Mouse (Mus musculus) stomach, embryonic 14.5 days (tissue): ENCODE data around the gene Rad23a. TPM values are rescaled to one million over a fixed set of nuclear protein-coding genes. Genes with fewer than 3 reads are reported as not detected.

Experiments
- ATAC-seq: fragments of 200-750 bp; cut with Nextera tagmentation; 2 replicates; pipeline ENCODE4 v1.8.0; 2017; ENCODE audit warnings: low read depth, moderate TSS enrichment; ENCODE audit not compliant: insufficient number of reproducible peaks, insufficient read depth, low FRiP score
- H3K27ac ChIP-seq: fragments of 300-500 bp; sonication (generic); 2 replicates; pipeline ENCODE4 v1.5.1; 2014; ENCODE audit warnings: mild to moderate bottlenecking, low read length, moderate library complexity, mixed read lengths
- H3K27me3 ChIP-seq: fragments of 300-500 bp; sonication (generic); 2 replicates; pipeline ENCODE4 v1.6.1; 2014; ENCODE audit warnings: low read length, control low read depth, mixed read lengths; ENCODE audit not compliant: control insufficient read depth, insufficient read depth
- H3K36me3 ChIP-seq: fragments of 300-500 bp; sonication (generic); 2 replicates; pipeline ENCODE4 v1.6.1; 2014; ENCODE audit warnings: mild to moderate bottlenecking, control low read depth, low read length, moderate library complexity, mixed read lengths; ENCODE audit not compliant: control insufficient read depth, insufficient read depth
- H3K4me1 ChIP-seq: fragments of 300-500 bp; sonication (generic); 2 replicates; pipeline ENCODE4 v1.6.1; 2014; ENCODE audit warnings: low read length, control low read depth, mixed read lengths; ENCODE audit not compliant: control insufficient read depth, insufficient read depth
- H3K4me2 ChIP-seq: fragments of 300-500 bp; sonication (generic); replicated peaks from 2 replicates; pipeline ENCODE4 v1.6.1; 2014; ENCODE audit warnings: low read depth, low read length, control low read depth
- H3K4me3 ChIP-seq: fragments of 300-500 bp; sonication (generic); 2 replicates; pipeline ENCODE4 v1.5.1; 2014; ENCODE audit warnings: low read depth, low read length, control low read depth
- H3K9ac ChIP-seq: fragments of 300-500 bp; sonication (generic); replicated peaks from 2 replicates; pipeline ENCODE4 v1.6.1; 2014; ENCODE audit warnings: low read depth, mild to moderate bottlenecking, control low read depth, low read length, moderate library complexity, mixed read lengths
- H3K9me3 ChIP-seq: fragments of 300-500 bp; sonication (generic); 2 replicates; pipeline ENCODE4 v1.6.1; 2016; ENCODE audit warnings: low read depth, low read length, control low read depth; ENCODE audit not compliant: control insufficient read depth
- WGBS: fragments of 180-500 bp; shearing (Covaris S2); extraction: QIAGEN DNeasy Blood & Tissue Kit; methylation state at CpG from one replicate; pipeline ENCODE4 v1.1.7; 2014; 5-methylcytosine and 5-hydroxymethylcytosine counted together
- polyA plus RNA-seq: library from polyadenylated mRNA; unstranded; fragments of >200 nt; fragmentation: Nextera tagmentation; extraction: Ambion mirVana; gene quantifications from 2 replicates; pipeline ENCODE4 v1.2.1, GENCODE M21; 2014

Gene Rad23a
- polyA plus RNA-seq, 1 experiment from 2014 or later, result 119 TPM

DNA sequence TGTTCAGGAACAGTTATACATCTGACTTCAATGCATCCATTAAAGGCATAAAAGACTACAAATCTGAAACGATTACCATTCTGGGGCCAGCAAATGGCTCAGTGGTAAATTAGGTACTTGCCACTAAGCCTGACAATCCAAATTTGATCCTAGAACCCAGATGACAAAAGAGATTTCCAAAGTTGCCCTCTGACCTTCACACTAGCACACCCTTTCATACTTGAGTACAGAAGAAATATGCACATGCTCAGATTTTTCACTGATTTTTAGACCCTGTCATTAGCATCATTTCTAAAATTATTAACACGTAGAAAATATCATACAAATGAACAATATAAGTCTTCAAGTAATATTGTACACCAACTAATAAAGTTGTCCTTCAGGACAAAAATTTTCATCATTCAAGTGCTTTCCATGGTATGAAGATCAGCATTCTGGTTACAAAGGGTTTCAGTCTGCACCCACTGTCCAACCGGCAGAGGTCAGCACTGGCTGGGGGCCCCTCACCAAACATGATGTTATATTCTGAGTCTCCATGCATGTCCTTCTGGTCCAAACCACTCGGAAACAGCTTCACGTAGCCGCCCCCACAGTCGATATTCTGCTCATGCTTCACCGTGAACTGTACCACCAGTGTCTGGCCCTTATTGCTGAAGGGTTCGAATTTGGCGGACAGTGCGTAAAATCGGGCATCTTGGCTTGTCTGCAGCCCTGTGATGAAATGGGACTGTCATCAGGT lies 5.1 kb upstream of the Rad23a start:
- peak overlapping the region; percentile 80 for H3K4me2 ChIP-seq
- H3K9me3 ChIP-seq, result no peaks in the 10 kb centered on the region
- H3K36me3 ChIP-seq, result peaks cover 47% of the 10 kb centered on the region
- H3K9ac ChIP-seq, result peak overlapping the region; percentile 97
- H3K4me3 ChIP-seq, result peak overlapping the region; percentile 93
- peak overlapping the region; percentile 76; the same call in 1 of the 2 replicates for H3K27ac ChIP-seq
- peaks cover 20% of the 10 kb centered on the region for H3K4me1 ChIP-seq
- 14% methylated on average over 12 of the region's 12 CpGs for WGBS
- ATAC-seq, result no peak
- H3K27me3 ChIP-seq, result no peaks in the 10 kb centered on the region

DNA sequence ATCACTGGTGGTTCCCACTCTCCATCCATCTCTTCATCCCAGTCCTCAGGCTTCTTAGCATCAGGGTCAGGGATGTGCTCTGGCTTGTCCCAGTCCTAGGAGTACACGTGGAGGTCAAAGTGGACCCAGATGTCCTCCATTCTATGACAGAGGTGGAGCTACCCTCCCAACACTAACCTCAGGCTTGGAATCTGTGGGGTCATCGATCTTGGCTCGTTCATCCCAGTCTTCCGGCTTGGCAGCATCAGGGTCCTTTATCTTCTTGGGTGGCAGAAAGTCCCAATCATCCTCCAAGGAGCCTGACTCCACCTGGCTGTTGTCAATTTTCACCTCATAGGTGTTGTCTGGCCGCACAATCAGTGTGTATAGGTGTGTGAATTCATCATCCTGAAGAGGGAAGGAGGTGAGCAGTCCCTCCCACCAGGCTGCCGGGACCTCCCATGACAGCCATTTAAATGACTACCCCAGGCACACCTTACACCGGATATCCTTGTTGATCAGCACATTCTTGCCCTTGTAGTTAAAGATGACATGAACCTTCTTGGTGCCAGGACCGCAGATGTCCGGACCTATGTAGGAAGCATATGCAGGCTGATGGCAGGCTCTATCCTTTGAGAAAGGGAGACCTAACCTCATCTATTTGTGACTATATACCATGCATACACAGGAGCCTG lies 4.1 kb upstream of the Rad23a start:
- Histone ChIP-seq H3K9me3 (no peaks in the 10 kb centered on the region), H3K4me2 (peak overlapping the region; percentile 80), H3K4me1 (peaks cover 22% of the 10 kb centered on the region), H3K36me3 (peaks cover 47% of the 10 kb centered on the region), H3K27me3 (no peaks in the 10 kb centered on the region), H3K9ac (peak overlapping the region; percentile 97; the same call in 1 of the 2 replicates), H3K27ac (no peak overlapping the region), H3K4me3 (peak overlapping the region; percentile 93)
- 79% methylated on average over 9 of the region's 9 CpGs for WGBS
- ATAC-seq, result no peak

GRCm38 (mm10) chr8:84841514-84841913 lies 1.0 kb upstream of the Rad23a start:
- 74% methylated on average over 1 of the region's 1 CpGs for WGBS
- H3K36me3 ChIP-seq, result peaks cover 72% of the 10 kb centered on the region
- peak overlapping the region; percentile 44; the same call in 1 of the 2 replicates for H3K27ac ChIP-seq
- no peaks in the 10 kb centered on the region for H3K9me3 ChIP-seq
- no peak overlapping the region for H3K9ac ChIP-seq
- H3K4me1 ChIP-seq, result peaks cover 22% of the 10 kb centered on the region
- no peak overlapping the region for H3K4me3 ChIP-seq
- H3K27me3 ChIP-seq, result no peaks in the 10 kb centered on the region
- ATAC-seq, result no peak
- no peak overlapping the region for H3K4me2 ChIP-seq

GRCm38 (mm10) chr8:84839875-84840247 lies 604 bp downstream of the Rad23a start:
- Histone ChIP-seq H3K27ac (peak overlapping the region; percentile 93), H3K4me3 (peak overlapping the region; percentile 87), H3K36me3 (peaks cover 77% of the 10 kb centered on the region), H3K9ac (peak overlapping the region; percentile 88), H3K4me1 (peaks cover 25% of the 10 kb centered on the region), H3K27me3 (no peaks in the 10 kb centered on the region), H3K9me3 (no peaks in the 10 kb centered on the region), H3K4me2 (peak overlapping the region; percentile 59)
- no peak for ATAC-seq
- 2% methylated on average over 7 of the region's 7 CpGs for WGBS

- no peaks in the 10 kb centered on the region for H3K27me3 ChIP-seq
- peaks cover 25% of the 10 kb centered on the region for H3K4me1 ChIP-seq
- ATAC-seq, result no peak
- H3K27ac ChIP-seq, result peak overlapping the region; percentile 93; the same call in 1 of the 2 replicates
- peaks cover 77% of the 10 kb centered on the region for H3K36me3 ChIP-seq
- WGBS, result 84% methylated on average over 2 of the region's 2 CpGs
- peak overlapping the region; percentile 88; the same call in 1 of the 2 replicates for H3K9ac ChIP-seq
- no peaks in the 10 kb centered on the region for H3K9me3 ChIP-seq
- peak overlapping the region; percentile 59 for H3K4me2 ChIP-seq
- H3K4me3 ChIP-seq, result peak overlapping the region; percentile 87
Observed at GRCm38 (mm10) chr8:84839411-84839810, 1.1 kb downstream of the Rad23a start.

DNA sequence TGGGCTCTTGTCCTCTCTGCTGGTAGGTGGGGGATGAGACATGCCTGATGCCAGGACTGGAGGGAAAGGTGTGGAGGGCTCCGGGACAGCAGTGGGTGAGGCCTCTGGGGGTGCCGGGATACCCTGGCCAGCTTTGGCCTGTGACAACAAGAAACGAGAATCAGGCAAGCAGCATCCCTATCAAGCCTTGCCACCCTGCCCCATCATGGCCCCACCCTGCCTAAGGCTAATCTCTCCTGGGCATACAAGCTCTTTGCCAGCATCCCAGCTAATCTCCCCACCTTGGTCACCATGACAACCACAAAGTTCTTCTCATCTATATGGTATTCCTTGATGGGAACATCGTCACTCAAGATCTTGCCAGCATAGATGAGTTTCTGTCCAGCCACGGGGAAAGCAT lies 2.0 kb downstream of the Rad23a start:
- Histone ChIP-seq H3K9ac (no peak overlapping the region), H3K27ac (no peak overlapping the region), H3K36me3 (peaks cover 76% of the 10 kb centered on the region), H3K4me3 (no peak overlapping the region), H3K4me1 (peaks cover 25% of the 10 kb centered on the region), H3K9me3 (no peaks in the 10 kb centered on the region), H3K4me2 (no peak overlapping the region), H3K27me3 (no peaks in the 10 kb centered on the region)
- ATAC-seq, result peak; percentile 11; the same call in 1 of the 2 replicates
- WGBS, result 87% methylated on average over 5 of the region's 5 CpGs

- Histone ChIP-seq H3K4me3 (no peak overlapping the region), H3K9ac (no peak overlapping the region), H3K4me1 (peaks cover 29% of the 10 kb centered on the region), H3K36me3 (peaks cover 70% of the 10 kb centered on the region), H3K27me3 (no peaks in the 10 kb centered on the region), H3K27ac (no peak overlapping the region), H3K9me3 (no peaks in the 10 kb centered on the region), H3K4me2 (no peak overlapping the region)
- WGBS, result 82% methylated on average over 15 of the region's 15 CpGs
- no peak for ATAC-seq
Observed at GRCm38 (mm10) chr8:84837912-84838470, 2.5 kb downstream of the Rad23a start.

- ATAC-seq, result no peak
- no peak overlapping the region for H3K27ac ChIP-seq
- WGBS, result 38% methylated on average over 8 of the region's 8 CpGs
- peaks cover 29% of the 10 kb centered on the region for H3K4me1 ChIP-seq
- no peak overlapping the region for H3K4me2 ChIP-seq
- H3K27me3 ChIP-seq, result no peaks in the 10 kb centered on the region
- no peaks in the 10 kb centered on the region for H3K9me3 ChIP-seq
- H3K36me3 ChIP-seq, result peaks cover 64% of the 10 kb centered on the region
- H3K4me3 ChIP-seq, result no peak overlapping the region
- no peak overlapping the region for H3K9ac ChIP-seq
Observed at GRCm38 (mm10) chr8:84837149-84837911, 3.1 kb downstream of the Rad23a start.
